8 mouse cellular contexts compared by ENCODE assay signal in genomic region chr6:86526032-86526960, GRCm38 (mm10). TPM values are rescaled to one million over a fixed set of nuclear protein-coding genes. Genes with fewer than 3 reads are reported as not detected.
A peak's percentile ranks its signal among the peaks of the same experiment; 100 is the strongest.
DNase-seq lines count a peak whose midpoint lies in the region; ATAC-seq and TF ChIP-seq lines count a peak whose summit lies in the region.

Pcbp1 (minus strand) TSS chr6:86526321.

- peaks cover 48% of the 10 kb centered on the region for H3K36me3 ChIP-seq in hindbrain, embryonic 10.5 days
- H3K36me3 ChIP-seq in lung, postnatal 0 days (ENCODE audit: insufficient read depth, low read length) = no peaks in the 10 kb centered on the region

- peaks cover 28% of the 10 kb centered on the region for H3K4me1 ChIP-seq in hindbrain, embryonic 10.5 days (replicated peaks)
- H3K4me1 ChIP-seq in lung, postnatal 0 days (ENCODE audit: insufficient read depth, low read depth, low read length) = peaks cover 10% of the 10 kb centered on the region; the same call in 1 of the 2 replicates

- peak; percentile 71 for ATAC-seq in frontal cortex, adult (ENCODE audit: low TSS enrichment)
- peak; percentile 89 for ATAC-seq in lung, postnatal 0 days

- H3K9ac ChIP-seq in lung, postnatal 0 days (replicated peaks; ENCODE audit: low read depth) = peak within 1 kb of the TSS; percentile 92

- H3K27me3 ChIP-seq in hindbrain, embryonic 10.5 days (ENCODE audit: insufficient read depth, poor library complexity, severe bottlenecking) = no peaks in the 10 kb centered on the region
- no peaks in the 10 kb centered on the region for H3K27me3 ChIP-seq in lung, postnatal 0 days (replicated peaks; ENCODE audit: insufficient read depth, low read length)

- H3K27ac ChIP-seq in hindbrain, embryonic 10.5 days = peak within 1 kb of the TSS; percentile 99
- peak within 1 kb of the TSS; percentile 100 for H3K27ac ChIP-seq in lung, postnatal 0 days (ENCODE audit: low read length)

- no peaks in the 10 kb centered on the region for H3K9me3 ChIP-seq in hindbrain, embryonic 10.5 days
- H3K9me3 ChIP-seq in lung, postnatal 0 days (ENCODE audit: low read length) = no peaks in the 10 kb centered on the region

- TF ChIP-seq EP300 in lung, postnatal 0 days (IDR thresholded peaks at IDR 0.05) = peak; percentile 73

- peak; percentile 85 for DNase-seq in MEL-GATA-1-ER (ENCODE audit: extremely low read depth, low read depth)
- DNase-seq in cerebellum, adult 8-10 months = peak; percentile 98
- peak; percentile 94 for DNase-seq in hindbrain, embryonic 10.5 days (ENCODE audit: low spot score)
- DNase-seq in layer of hippocampus, adult 9-11 months = peak; percentile 94
- peak; percentile 96 for DNase-seq in lung, postnatal 0 days (ENCODE audit: low spot score)
- DNase-seq in ovary, postnatal 14 days (ENCODE audit: low spot score) = peak; percentile 98
- peak; percentile 99 for DNase-seq in thymus, postnatal 14 days

- WGBS in hindbrain, embryonic 10.5 days = under 1% methylated on average over 120 of the region's 120 CpGs
- WGBS in lung, postnatal 0 days = 2% methylated on average over 93 of the region's 120 CpGs

- no peak for TF ChIP-seq CTCF in lung, postnatal 0 days (IDR thresholded peaks at IDR 0.05)

- H3K4me2 ChIP-seq in lung, postnatal 0 days (replicated peaks; ENCODE audit: low read depth, low read length) = peak within 1 kb of the TSS; percentile 74

- H3K4me3 ChIP-seq in hindbrain, embryonic 10.5 days = peak within 1 kb of the TSS; percentile 96
- peak within 1 kb of the TSS; percentile 97 for H3K4me3 ChIP-seq in lung, postnatal 0 days (ENCODE audit: low read depth, low read length)

RNA-seq across cellular contexts. Expression of gene Pcbp1, which starts in this region (rescaled TPM):
- 478 and 520 TPM in 2 replicates for polyA plus RNA-seq in hindbrain, embryonic 10.5 days (2016; fragmentation: Nextera tagmentation; extraction: Ambion mirVana)
- polyA plus RNA-seq in lung, postnatal 0 days (2015; fragmentation: Nextera tagmentation; extraction: Ambion mirVana) = 317 and 353 TPM in 2 replicates

Comparison
In these comparisons a context has a peak if more than half of its experiments do, and no peak if none do; other contexts are left out.
1. Peak in every context shown above with its lines: DNase-seq, ATAC-seq, H3K4me3 ChIP-seq and H3K27ac ChIP-seq.